Mouse (Mus musculus) MEL (cell line): ENCODE measurements around the gene Coasy. TPM values are rescaled to one million over a fixed set of nuclear protein-coding genes. Genes with fewer than 3 reads are reported as not detected.

Source experiments
- DNase-seq: peaks from one replicate; pipeline ENCODE4 v3.0.0; 2011; ENCODE audit warnings: low read depth, low spot score
- H3K27ac ChIP-seq: 2 replicates; pipeline ENCODE4 v1.5.1; 2012; ENCODE audit warnings: low read depth, mild to moderate bottlenecking, control low read depth, low read length, moderate library complexity; ENCODE audit not compliant: control insufficient read depth
- H3K27me3 ChIP-seq, 2 experiments: fragments of 150-350 bp in 1 of 2; sonication (generic) in 1 of 2; 2 replicates each; pipeline ENCODE4 v1.6.1; 2012; ENCODE audit warnings: low read length in 2 of 2, mild to moderate bottlenecking in 2 of 2, improper control_type of control experiment in 1 of 2, moderate library complexity in 1 of 2; ENCODE audit not compliant: insufficient read depth in 2 of 2, control insufficient read depth in 1 of 2
- H3K36me3 ChIP-seq, 2 experiments: 2 replicates each; pipeline ENCODE4 v1.6.1; 2012 to 2014; ENCODE audit warnings: low read length in 2 of 2, improper control_type of control experiment in 1 of 2, inconsistent platforms in 1 of 2, mild to moderate bottlenecking in 1 of 2; ENCODE audit not compliant: insufficient read depth in 2 of 2, control insufficient read depth in 1 of 2
- H3K4me1 ChIP-seq, 2 experiments: fragments of 150-350 bp in 1 of 2; sonication (generic) in 1 of 2; 2 replicates each; pipeline ENCODE4 v1.6.1; 2012; ENCODE audit warnings: low read length in 2 of 2, improper control_type of control experiment in 1 of 2, mild to moderate bottlenecking in 1 of 2; ENCODE audit not compliant: insufficient read depth in 2 of 2, control insufficient read depth in 1 of 2
- H3K4me3 ChIP-seq, 2 experiments: fragments of 150-350 bp in 1 of 2; sonication (generic) in 1 of 2; 2 replicates each; pipeline ENCODE4 v1.5.1; 2012; ENCODE audit warnings: low read depth in 2 of 2, low read length in 2 of 2, mild to moderate bottlenecking in 2 of 2, moderate library complexity in 2 of 2, control low read depth in 1 of 2, improper control_type of control experiment in 1 of 2; ENCODE audit not compliant: control insufficient read depth in 1 of 2, insufficient read depth in 1 of 2
- H3K79me2 ChIP-seq: 2 replicates; pipeline ENCODE4 v1.6.1; 2012; ENCODE audit warnings: mild to moderate bottlenecking, low read length, moderate library complexity; ENCODE audit not compliant: control insufficient read depth, poor library complexity, insufficient read depth
- H3K9ac ChIP-seq: 2 replicates; pipeline ENCODE4 v1.6.1; 2012; ENCODE audit warnings: low read depth, mild to moderate bottlenecking, control low read depth, low read length, moderate library complexity; ENCODE audit not compliant: control insufficient read depth, poor library complexity, severe bottlenecking
- H3K9me3 ChIP-seq: fragments of 150-350 bp; sonication (generic); replicated peaks from 2 replicates; pipeline ENCODE4 v1.6.1; 2012; ENCODE audit warnings: mild to moderate bottlenecking, low read length, improper control_type of control experiment, moderate library complexity; ENCODE audit not compliant: insufficient read depth
- CHD1 ChIP-seq: IDR thresholded peaks from 2 replicates; pipeline ENCODE4 v1.6.1; 2012; ENCODE audit warnings: low read depth, mild to moderate bottlenecking, inconsistent platforms, low read length, improper control_type of control experiment
- CHD2 ChIP-seq: IDR thresholded peaks from 2 replicates; pipeline ENCODE4 v1.6.1; 2011; ENCODE audit warnings: low read length, improper control_type of control experiment
- CTCF ChIP-seq, 3 experiments: IDR thresholded peaks in 2 of 3; conservative IDR thresholded peaks in 1 of 3; 2 replicates each; pipeline ENCODE4 v1.5.1; 2011 to 2012; ENCODE audit warnings: low read length in 3 of 3, low read depth in 2 of 3, mild to moderate bottlenecking in 2 of 3, improper control_type of control experiment in 1 of 3, inconsistent platforms in 1 of 3, mixed read lengths in 1 of 3, moderate library complexity in 1 of 3; ENCODE audit not compliant: control insufficient read depth in 1 of 3, insufficient read depth in 1 of 3, poor library complexity in 1 of 3, severe bottlenecking in 1 of 3
- E2F4 ChIP-seq: IDR thresholded peaks from 2 replicates; pipeline ENCODE4 v1.6.1; 2011; ENCODE audit warnings: low read depth, low read length, improper control_type of control experiment, borderline replicate concordance
- EP300 ChIP-seq, 2 experiments: IDR thresholded peaks; 2 replicates each; pipeline ENCODE4 v1.6.1; 2011; ENCODE audit warnings: improper control_type of control experiment in 2 of 2, low read length in 2 of 2, low read depth in 1 of 2, mild to moderate bottlenecking in 1 of 2
- ETS1 ChIP-seq: IDR thresholded peaks from 2 replicates; pipeline ENCODE4 v1.6.1; 2012; ENCODE audit warnings: low read depth, mild to moderate bottlenecking, inconsistent platforms, low read length, improper control_type of control experiment, moderate library complexity
- GABPA ChIP-seq: IDR thresholded peaks from 2 replicates; pipeline ENCODE4 v1.6.1; 2012; ENCODE audit warnings: low read depth, mild to moderate bottlenecking, inconsistent platforms, low read length, improper control_type of control experiment, moderate library complexity
- GATA1 ChIP-seq: IDR thresholded peaks from 2 replicates; pipeline ENCODE4 v1.6.1; 2011; ENCODE audit warnings: low read depth, low read length, improper control_type of control experiment
- JUND ChIP-seq: IDR thresholded peaks from 2 replicates; pipeline ENCODE4 v1.6.1; 2011; ENCODE audit warnings: low read depth, mild to moderate bottlenecking, improper control_type of control experiment, low read length
- KAT2A ChIP-seq: conservative IDR thresholded peaks from 2 replicates; pipeline ENCODE4 v1.6.1; 2012; ENCODE audit warnings: low read depth, low read length, improper control_type of control experiment, inconsistent platforms
- MAZ ChIP-seq: IDR thresholded peaks from 2 replicates; pipeline ENCODE4 v1.6.1; 2012; ENCODE audit warnings: low read depth, mild to moderate bottlenecking, inconsistent platforms, low read length, improper control_type of control experiment
- MEF2A ChIP-seq: IDR thresholded peaks from 2 replicates; pipeline ENCODE4 v1.6.1; 2014; ENCODE audit warnings: low read depth, mild to moderate bottlenecking, inconsistent platforms, low read length, improper control_type of control experiment; ENCODE audit not compliant: poor library complexity, insufficient replicate concordance, severe bottlenecking; ENCODE audit errors: extremely low read depth
- MXI1 ChIP-seq: IDR thresholded peaks from 2 replicates; pipeline ENCODE4 v1.6.1; 2011; ENCODE audit warnings: mild to moderate bottlenecking, low read depth, low read length, improper control_type of control experiment
- MYC ChIP-seq: IDR thresholded peaks from 2 replicates; pipeline ENCODE4 v1.6.1; 2011; ENCODE audit warnings: low read depth, mild to moderate bottlenecking, low read length, improper control_type of control experiment, moderate library complexity
- NELFE ChIP-seq: IDR thresholded peaks from 2 replicates; pipeline ENCODE4 v1.6.1; 2011; ENCODE audit warnings: low read depth, low read length, improper control_type of control experiment
- NRF1 ChIP-seq: IDR thresholded peaks from 2 replicates; pipeline ENCODE4 v1.6.1; 2014; ENCODE audit warnings: low read depth, mild to moderate bottlenecking, inconsistent platforms, low read length, improper control_type of control experiment, moderate library complexity; ENCODE audit not compliant: poor library complexity, insufficient read depth, severe bottlenecking
- POLR2AphosphoS2 ChIP-seq: IDR thresholded peaks from 2 replicates; pipeline ENCODE4 v1.6.1; 2011; ENCODE audit warnings: low read length, improper control_type of control experiment
- POLR2AphosphoS5 ChIP-seq: IDR thresholded peaks from 2 replicates; pipeline ENCODE4 v1.6.1; 2012; ENCODE audit warnings: low read depth, borderline replicate concordance, mild to moderate bottlenecking, inconsistent platforms, low read length, moderate library complexity, mixed read lengths
- RAD21 ChIP-seq: IDR thresholded peaks from 2 replicates; pipeline ENCODE4 v1.6.1; 2011; ENCODE audit warnings: mild to moderate bottlenecking, low read depth, low read length, improper control_type of control experiment
- RCOR1 ChIP-seq: IDR thresholded peaks from 2 replicates; pipeline ENCODE4 v1.6.1; 2012; ENCODE audit warnings: low read depth, mild to moderate bottlenecking, inconsistent platforms, low read length, improper control_type of control experiment
- SIN3A ChIP-seq: IDR thresholded peaks from 2 replicates; pipeline ENCODE4 v1.6.1; 2012; ENCODE audit warnings: low read length, improper control_type of control experiment, inconsistent platforms
- SMC3 ChIP-seq: IDR thresholded peaks from 2 replicates; pipeline ENCODE4 v1.6.1; 2011; ENCODE audit warnings: low read depth, low read length, improper control_type of control experiment
- TAL1 ChIP-seq: IDR thresholded peaks from 2 replicates; pipeline ENCODE4 v1.6.1; 2012; ENCODE audit warnings: mild to moderate bottlenecking, inconsistent platforms, low read length, moderate library complexity, mixed read lengths
- TBP ChIP-seq: IDR thresholded peaks from 2 replicates; pipeline ENCODE4 v1.8.0; 2011; ENCODE audit warnings: low read depth, low read length, improper control_type of control experiment
- TCF12 ChIP-seq: IDR thresholded peaks from 2 replicates; pipeline ENCODE4 v1.6.1; 2014; ENCODE audit warnings: low read depth, mild to moderate bottlenecking, inconsistent platforms, low read length, improper control_type of control experiment, moderate library complexity
- UBTF ChIP-seq: IDR thresholded peaks from 2 replicates; pipeline ENCODE4 v1.6.1; 2012; ENCODE audit warnings: low read depth, mild to moderate bottlenecking, inconsistent platforms, low read length, improper control_type of control experiment, moderate library complexity, borderline replicate concordance; ENCODE audit not compliant: insufficient read depth
- USF1 ChIP-seq: IDR thresholded peaks from 2 replicates; pipeline ENCODE4 v1.6.1; 2014; ENCODE audit warnings: low read depth, mild to moderate bottlenecking, inconsistent platforms, low read length, improper control_type of control experiment, moderate library complexity
- ZC3H11A ChIP-seq: IDR thresholded peaks from 2 replicates; pipeline ENCODE4 v1.6.1; 2012; ENCODE audit warnings: low read depth, mild to moderate bottlenecking, inconsistent platforms, low read length, improper control_type of control experiment
- ZKSCAN1 ChIP-seq: IDR thresholded peaks from 2 replicates; pipeline ENCODE4 v1.6.1; 2012; ENCODE audit warnings: low read depth, mild to moderate bottlenecking, inconsistent platforms, low read length, improper control_type of control experiment, moderate library complexity
- ZMIZ1 ChIP-seq: IDR thresholded peaks from 2 replicates; pipeline ENCODE4 v1.6.1; 2012; ENCODE audit warnings: low read depth, mild to moderate bottlenecking, inconsistent platforms, low read length, improper control_type of control experiment, moderate library complexity
- ZNF384 ChIP-seq: IDR thresholded peaks from 2 replicates; pipeline ENCODE4 v1.6.1; 2012; ENCODE audit warnings: low read depth, mild to moderate bottlenecking, inconsistent platforms, low read length, improper control_type of control experiment
- polyA plus RNA-seq, 2 experiments: library from polyadenylated mRNA; stranded (reverse) in 1 of 2; unstranded in 1 of 2; fragments of >175 nt in 1 of 2; fragments of >200 nt in 1 of 2; gene quantifications; 2 replicates each; pipeline versions ENCODE4 v1.2.1 to v1.2.4; 2012; ENCODE audit warnings: low replicate concordance in 2 of 2, low read depth in 1 of 2; ENCODE audit not compliant: insufficient read length in 2 of 2, insufficient read depth in 1 of 2, missing spikeins in 1 of 2
- total RNA-seq: library from RNA; depleted of rRNA; stranded (reverse); fragments of 300-350 nt; gene quantifications from 2 replicates; pipeline ENCODE4 v1.2.3, GENCODE M21; 2012

Gene Coasy
- total and polyA plus RNA-seq, 3 experiments: 34.8 to 44.2 TPM; not detected in 1

GRCm38 (mm10) chr11:101058726-101059125 is 23.6 kb upstream of the Coasy start:
- no peak overlapping the region for H3K4me3 ChIP-seq
- no peak for TF ChIP-seq CHD1
- TF ChIP-seq TAL1: no peak
- no peak for TF ChIP-seq ZKSCAN1
- no peak for TF ChIP-seq MEF2A
- TF ChIP-seq EP300 (IDR thresholded peaks at IDR 0.05; ENCODE audit: low read depth in 1 of 2, low read length in 2 of 2): no peak
- no peak for TF ChIP-seq CTCF (IDR thresholded peaks at IDR 0.05 in 2 of 3, conservative IDR thresholded peaks at IDR 0.05 in 1 of 3; ENCODE audit: control insufficient read depth in 1 of 3, insufficient read depth in 1 of 3, low read depth in 2 of 3, low read length in 3 of 3, poor library complexity in 1 of 3, severe bottlenecking in 1 of 3)
- no peak for TF ChIP-seq RAD21
- TF ChIP-seq KAT2A: no peak
- no peak for TF ChIP-seq UBTF
- no peak for TF ChIP-seq SMC3
- TF ChIP-seq SIN3A: no peak
- TF ChIP-seq E2F4: no peak
- no peak for TF ChIP-seq POLR2AphosphoS5
- no peak for TF ChIP-seq ZC3H11A
- TF ChIP-seq ZMIZ1: no peak
- TF ChIP-seq RCOR1: no peak
- no peak for TF ChIP-seq ZNF384
- TF ChIP-seq, all 39 proteins: peak for 0
- no peaks in the 10 kb centered on the region for H3K27me3 ChIP-seq
- no peaks in the 10 kb centered on the region for H3K79me2 ChIP-seq
- H3K4me1 ChIP-seq: peaks cover 6 to 11% of the 10 kb centered on the region in 2 experiments
- no peak overlapping the region for H3K27ac ChIP-seq
- peaks cover 0 to 7% of the 10 kb centered on the region in 2 experiments; a peak in 2 of 4 replicates for H3K36me3 ChIP-seq
- DNase-seq: no peak
- no peaks in the 10 kb centered on the region for H3K9me3 ChIP-seq
- no peak overlapping the region for H3K9ac ChIP-seq

GRCm38 (mm10) chr11:101059473-101059872 is 22.9 kb upstream of the Coasy start:
- Histone ChIP-seq H3K4me1 (peaks cover 10 to 19% of the 10 kb centered on the region in 2 experiments), H3K79me2 (no peaks in the 10 kb centered on the region), H3K36me3 (peaks cover 0 to 14% of the 10 kb centered on the region in 2 experiments; a peak in 2 of 4 replicates), H3K9me3 (no peaks in the 10 kb centered on the region), H3K27ac (no peak overlapping the region), H3K27me3 (no peaks in the 10 kb centered on the region), H3K9ac (no peak overlapping the region), H3K4me3 (no peak overlapping the region)
- TF ChIP-seq USF1 (no peak), ZMIZ1 (no peak), TCF12 (no peak), MAZ (no peak), TBP (no peak), SMC3 (no peak), NRF1 (no peak), ETS1 (no peak), MYC (no peak), POLR2AphosphoS2 (no peak), JUND (no peak), GATA1 (no peak), NELFE (no peak), MXI1 (no peak), CHD2 (no peak), UBTF (no peak), RAD21 (no peak), GABPA (no peak), RCOR1 (no peak), E2F4 (no peak)
- DNase-seq: no peak
